Mouse (Mus musculus) thymus, postnatal 36 days (tissue): ENCODE results near the gene Olfr112.
"Not testable (repeated sequence)": the region's sequence is repeated elsewhere in the genome, so short reads cannot be mapped to it uniquely, and the experiment has no call there.

ENCODE experiments used
- DNase-seq, 2 experiments: peaks; one replicate each; pipeline ENCODE4 v3.0.0; 2022; ENCODE audit warnings: mixed read lengths in 2 of 2

Olfr112 gene

DNA sequence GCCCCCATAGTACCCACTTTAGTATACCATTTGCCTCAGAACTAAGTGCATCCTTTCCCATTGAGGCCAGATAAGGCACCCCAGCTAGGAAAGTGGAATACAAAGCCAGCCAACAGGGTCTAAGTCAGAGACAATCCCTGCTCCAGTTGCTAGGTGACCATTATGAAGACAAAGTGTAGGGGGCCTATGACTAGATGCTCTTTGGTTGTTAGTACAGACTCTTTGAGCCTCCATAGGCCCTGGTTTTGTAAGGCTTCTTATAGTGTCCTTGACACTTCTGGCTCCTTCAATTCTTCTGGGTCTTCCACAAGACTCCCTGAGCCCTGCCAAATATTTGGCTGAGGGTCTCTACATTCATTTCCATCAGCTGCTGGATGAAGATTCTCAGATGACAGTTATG lies at the start of gene Olfr112:
Gene Olfr112, minus strand, starts transcription at position 101 of the 400 bp plus-strand sequence.
- no peak for DNase-seq

GRCm38 (mm10) chr17:37592643-37593042 lies 23.4 kb upstream of the Olfr112 start, which contains the start of gene Olfr114:
TSS of gene Olfr114 (minus strand) at chr17:37592743.
- DNase-seq: no peak

GRCm38 (mm10) chr17:37577563-37577962 lies 8.3 kb upstream of the Olfr112 start, which contains the start of gene Olfr113:
TSS of gene Olfr113 (minus strand) at chr17:37577663.
- no peak for DNase-seq

GRCm38 (mm10) chr17:37558913-37559615 lies 10.2 kb downstream of the Olfr112 start:
- no peak for DNase-seq

- no peak for DNase-seq
Measured at GRCm38 (mm10) chr17:37543800-37544435, 25.3 kb downstream of the Olfr112 start.

DNA sequence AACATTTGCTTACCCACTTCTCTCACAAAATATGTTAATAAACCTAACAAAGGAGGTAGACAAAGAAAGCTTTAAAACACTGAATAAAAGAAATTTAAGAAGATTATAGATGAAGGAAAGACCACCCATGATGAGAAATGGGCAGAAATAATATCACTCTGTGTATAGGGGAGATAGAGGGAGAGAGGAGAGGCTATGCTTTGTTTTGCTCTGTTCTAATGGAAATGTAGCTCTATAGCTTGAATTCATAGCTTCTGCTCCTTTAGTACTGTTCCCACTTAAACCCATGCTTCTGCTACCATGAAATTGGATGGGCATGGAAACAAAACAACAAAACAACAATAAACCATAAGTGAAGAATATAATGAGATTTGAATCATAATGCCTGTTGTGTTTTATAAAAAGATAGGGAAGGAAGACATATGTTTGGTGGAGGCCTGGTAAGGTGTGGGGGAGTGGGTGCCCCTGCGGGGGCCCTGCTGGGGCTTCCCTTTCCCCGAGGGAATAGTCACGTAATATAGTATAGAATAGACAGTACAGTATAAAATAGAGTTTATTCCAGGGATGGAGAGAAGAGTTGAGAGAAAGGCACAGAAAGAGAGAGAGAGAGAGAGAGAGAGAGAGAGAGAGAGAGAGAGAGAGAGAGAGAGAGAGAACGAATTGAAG lies 27.7 kb downstream of the Olfr112 start:
- no peak for DNase-seq

DNA sequence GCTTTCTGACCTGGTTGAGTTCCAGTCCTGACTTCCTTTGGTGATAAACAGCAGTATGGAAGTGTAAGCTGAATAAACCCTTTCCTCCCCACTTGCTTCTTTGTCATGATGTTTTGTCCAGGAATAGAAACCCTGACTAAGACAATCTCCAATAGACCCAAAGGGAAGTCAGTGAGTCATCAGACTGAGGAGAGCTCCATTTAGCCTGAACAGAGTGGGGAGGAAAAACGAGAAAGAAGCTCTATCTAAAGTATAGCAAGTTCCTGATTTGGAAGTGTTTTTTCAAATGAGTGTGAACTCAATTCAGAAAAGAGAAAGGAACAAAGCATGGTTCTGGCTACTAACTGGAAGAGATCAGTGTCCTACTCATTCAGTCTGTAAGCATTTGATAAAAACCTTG lies 30.8 kb downstream of the Olfr112 start:
- not testable (repeated sequence) for DNase-seq

GRCm38 (mm10) chr17:37535173-37535572 lies 34.1 kb downstream of the Olfr112 start:
- no peak for DNase-seq

GRCm38 (mm10) chr17:37525427-37525826 lies 43.8 kb downstream of the Olfr112 start:
- not testable (repeated sequence) for DNase-seq

- DNase-seq: not testable (repeated sequence)
Measured at GRCm38 (mm10) chr17:37524612-37525011, 44.6 kb downstream of the Olfr112 start.
